Mouse (Mus musculus): Measurements from ENCODE around the gene Snx18. TPM values are rescaled to one million over a fixed set of nuclear protein-coding genes. Genes with fewer than 3 reads are reported as not detected.

The Snx18 gene
- total and polyA plus RNA-seq, 3 experiments, result 6.4 to 12.6 (median 9.1) TPM

GRCm38 (mm10) chr13:113632506-113632905, 14.1 kb upstream of the Snx18 start:
- in situ Hi-C loops (cut with MboI; ENCODE audit: low pct_ligation_motif_present, low pct_unique_long_range_greater_than_20kb, low sequenced_read_pairs), result no loop called here
- no peaks in the 10 kb centered on the region for H3K27me3 ChIP-seq (replicated peaks)
- TF ChIP-seq TCF12 (IDR thresholded peaks at IDR 0.05; ENCODE audit: low read depth, low read length) (no peak), RCOR1 (conservative IDR thresholded peaks at IDR 0.05; ENCODE audit: low read depth, low read length) (no peak), SIN3A (IDR thresholded peaks at IDR 0.05; ENCODE audit: low read length) (no peak), USF2 (conservative IDR thresholded peaks at IDR 0.05; ENCODE audit: low read depth, low read length) (no peak), HCFC1 (IDR thresholded peaks at IDR 0.05; ENCODE audit: low read depth, low read length) (no peak), ZKSCAN1 (IDR thresholded peaks at IDR 0.05; ENCODE audit: borderline replicate concordance, low read depth, low read length) (no peak), NRF1 (IDR thresholded peaks at IDR 0.05; ENCODE audit: low read depth, low read length) (no peak), IRF4 (IDR thresholded peaks at IDR 0.05; ENCODE audit: low read depth, low read length) (no peak), ZNF384 (IDR thresholded peaks at IDR 0.05; ENCODE audit: low read depth, low read length) (no peak), JUN (IDR thresholded peaks at IDR 0.05; ENCODE audit: insufficient read depth, low read depth, low read length) (no peak)
- H3K9me3 ChIP-seq (replicated peaks; ENCODE audit: low read length), result no peaks in the 10 kb centered on the region
- H3K4me2 ChIP-seq (ENCODE audit: insufficient read depth, low read depth, poor library complexity, severe bottlenecking), result no peak overlapping the region
- no peak for DNase-seq (ENCODE audit: extremely low read depth)
- H3K9ac ChIP-seq (ENCODE audit: insufficient read depth, low read depth), result no peak overlapping the region
- dilution Hi-C loops (cut with MboI; ENCODE audit: extremely low pct_ligation_motif_present, extremely low pct_unique_long_range_greater_than_20kb, low sequenced_read_pairs), result no loop called here
- H3K4me1 ChIP-seq (ENCODE audit: control insufficient read depth in 1 of 2, insufficient read depth in 2 of 2), result peaks cover 6 to 10% of the 10 kb centered on the region in 2 experiments; a peak in 3 of 4 replicates
- no peaks in the 10 kb centered on the region for H3K79me2 ChIP-seq (replicated peaks; ENCODE audit: control insufficient read depth, extremely low read depth, insufficient read depth, poor library complexity, severe bottlenecking)
- no peaks in the 10 kb centered on the region for H3K36me3 ChIP-seq (replicated peaks in 1 of 2; ENCODE audit: control insufficient read depth in 1 of 2, insufficient read depth in 1 of 2, low read length in 1 of 2)
- H3K27ac ChIP-seq (ENCODE audit: insufficient read depth, low read depth), result no peak overlapping the region
- H3K4me3 ChIP-seq (replicated peaks in 1 of 3; ENCODE audit: low read depth in 2 of 3, low read length in 2 of 3, poor library complexity in 1 of 3), result no peak overlapping the region

GRCm38 (mm10) chr13:113627601-113628000, 9.2 kb upstream of the Snx18 start:
- Histone ChIP-seq H3K4me2 (ENCODE audit: insufficient read depth, low read depth, poor library complexity, severe bottlenecking) (no peak overlapping the region), H3K4me3 (replicated peaks in 1 of 3; ENCODE audit: low read depth in 2 of 3, low read length in 2 of 3, poor library complexity in 1 of 3) (no peak overlapping the region), H3K9me3 (replicated peaks; ENCODE audit: low read length) (no peaks in the 10 kb centered on the region), H3K27me3 (replicated peaks) (no peaks in the 10 kb centered on the region), H3K36me3 (replicated peaks in 1 of 2; ENCODE audit: control insufficient read depth in 1 of 2, insufficient read depth in 1 of 2, low read length in 1 of 2) (no peaks in the 10 kb centered on the region), H3K79me2 (replicated peaks; ENCODE audit: control insufficient read depth, extremely low read depth, insufficient read depth, poor library complexity, severe bottlenecking) (no peaks in the 10 kb centered on the region), H3K4me1 (ENCODE audit: control insufficient read depth in 1 of 2, insufficient read depth in 2 of 2) (peaks cover 2 to 3% of the 10 kb centered on the region in 2 experiments; a peak in 2 of 4 replicates), H3K9ac (ENCODE audit: insufficient read depth, low read depth) (no peak overlapping the region), H3K27ac (ENCODE audit: insufficient read depth, low read depth) (no peak overlapping the region)
- TF ChIP-seq MAFK (IDR thresholded peaks at IDR 0.05; ENCODE audit: insufficient replicate concordance, low read length) (no peak), USF1 (IDR thresholded peaks at IDR 0.05; ENCODE audit: low read depth, low read length) (no peak), ELF1 (IDR thresholded peaks at IDR 0.05; ENCODE audit: low read depth, low read length) (no peak), E2F4 (IDR thresholded peaks at IDR 0.05; ENCODE audit: insufficient replicate concordance, low read depth, low read length) (no peak), CHD1 (IDR thresholded peaks at IDR 0.05; ENCODE audit: low read depth, low read length) (no peak), MXI1 (IDR thresholded peaks at IDR 0.05; ENCODE audit: low read depth, low read length) (no peak), POLR2A (IDR thresholded peaks at IDR 0.05; ENCODE audit: low read depth, low read length) (no peak), SMC3 (IDR thresholded peaks at IDR 0.05; ENCODE audit: low read depth, low read length) (no peak), IRF4 (IDR thresholded peaks at IDR 0.05; ENCODE audit: low read depth, low read length) (no peak), NELFE (IDR thresholded peaks at IDR 0.05; ENCODE audit: low read depth, low read length) (no peak)
- DNase-seq (ENCODE audit: extremely low read depth), result no peak
- in situ Hi-C loops (cut with MboI; ENCODE audit: low pct_ligation_motif_present, low pct_unique_long_range_greater_than_20kb, low sequenced_read_pairs), result no loop called here
- dilution Hi-C loops (cut with MboI; ENCODE audit: extremely low pct_ligation_motif_present, extremely low pct_unique_long_range_greater_than_20kb, low sequenced_read_pairs), result no loop called here

All from CH12.LX (cell line).